Mouse (Mus musculus) liver, postnatal 0 days (tissue): ENCODE measurements around the gene Pdpn.

Source experiments
- CTCF ChIP-seq: sonication (generic); IDR thresholded peaks from 2 replicates; pipeline ENCODE4 v1.5.1; 2016; ENCODE audit warnings: antibody characterized with exemption, low read depth
- EP300 ChIP-seq: IDR thresholded peaks from 2 replicates; pipeline ENCODE4 v1.6.1; 2016; ENCODE audit warnings: antibody characterized with exemption, low read depth, mild to moderate bottlenecking

GRCm38 (mm10) chr4:143231790-143232422, 67.5 kb downstream of the Pdpn start:
- TF ChIP-seq EP300 (no peak), CTCF (no peak)
